ENCODE assay signal across 11 mouse cellular contexts in the genomic region with DNA sequence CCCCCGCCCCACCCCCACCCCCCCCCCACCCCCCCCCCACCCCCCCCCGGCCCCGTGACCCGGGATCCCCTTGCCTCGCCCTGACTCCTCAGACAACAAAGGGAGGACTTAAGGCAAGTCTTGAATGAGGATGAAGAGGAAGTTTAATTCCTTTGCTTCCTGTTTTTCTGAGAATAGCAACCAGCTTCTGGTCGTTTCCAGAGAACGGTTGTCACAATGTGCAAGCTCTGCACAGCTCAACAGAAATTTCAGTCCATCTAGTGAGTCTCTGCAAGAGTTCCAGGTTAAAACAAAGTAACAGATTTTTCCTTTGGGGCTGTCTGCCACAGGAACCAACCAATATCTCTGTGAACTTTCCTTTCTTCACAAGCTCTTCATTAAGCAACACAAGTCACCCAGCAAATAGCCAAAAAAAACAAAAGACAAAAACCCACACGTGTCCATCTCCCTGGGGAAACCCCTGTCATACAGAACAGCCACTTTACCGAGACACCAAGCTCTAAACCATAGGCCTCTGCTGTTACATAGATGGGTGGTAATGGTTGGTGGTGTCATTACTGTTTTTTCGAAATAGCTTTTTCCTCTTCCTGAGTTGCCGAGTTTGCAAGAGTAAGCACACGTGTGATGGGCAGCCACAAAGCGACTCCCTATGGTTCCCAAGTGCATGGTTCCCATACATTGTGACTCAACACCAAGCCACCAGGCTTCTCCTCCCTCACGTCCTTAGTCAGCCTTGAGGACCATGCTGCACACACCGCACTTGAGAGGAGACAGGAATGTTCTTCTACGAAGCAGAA. TPM values are rescaled to one million over a fixed set of nuclear protein-coding genes. Genes with fewer than 3 reads are reported as not detected.
A peak's percentile ranks its signal among the peaks of the same experiment; 100 is the strongest.
DNase-seq lines count a peak whose midpoint lies in the region; ATAC-seq lines count a peak whose summit lies in the region.
"Had no signal": no experiment of that assay in that cellular context is flagged by ENCODE, and none has a peak within 500 bp of the region (broad histone marks: within the 10 kb centered on the region; RNA-seq: fewer than 3 reads in every experiment).

No protein-coding gene starts in this region.

- peak overlapping the region; percentile 42 for H3K27ac ChIP-seq in heart, embryonic 13.5 days (replicated peaks)
- H3K27ac ChIP-seq in heart, embryonic 11.5 days (ENCODE audit: low read depth, low read length), result no peak overlapping the region
- no peak overlapping the region for H3K27ac ChIP-seq in forebrain, embryonic 13.5 days

- 67% methylated on average over 16 of the region's 16 CpGs for WGBS in heart, embryonic 13.5 days
- 65% methylated on average over 14 of the region's 16 CpGs for WGBS in heart, embryonic 11.5 days (ENCODE audit: insufficient replicate concordance)
- WGBS in forebrain, embryonic 13.5 days, result 74% methylated on average over 16 of the region's 16 CpGs

- no peak overlapping the region for H3K9ac ChIP-seq in heart, embryonic 13.5 days
- H3K9ac ChIP-seq in heart, embryonic 11.5 days (ENCODE audit: low read depth, low read length), result no peak overlapping the region
- no peak overlapping the region for H3K9ac ChIP-seq in forebrain, embryonic 13.5 days

- 0 out of 2 replicates have a peak, but pooled peaks cover 6% of the 10 kb centered on the region for H3K4me1 ChIP-seq in heart, embryonic 13.5 days
- H3K4me1 ChIP-seq in heart, embryonic 11.5 days (ENCODE audit: control insufficient read depth, insufficient read depth, low read length), result no peaks in the 10 kb centered on the region
- H3K4me1 ChIP-seq in forebrain, embryonic 13.5 days, result 0 out of 2 replicates have a peak, but pooled peaks cover 4% of the 10 kb centered on the region

- no peak overlapping the region for H3K4me3 ChIP-seq in heart, embryonic 13.5 days
- no peak overlapping the region for H3K4me3 ChIP-seq in heart, embryonic 11.5 days (ENCODE audit: low read depth, low read length)
- H3K4me3 ChIP-seq in forebrain, embryonic 13.5 days, result no peak overlapping the region
- H3K4me3 ChIP-seq: myocyte had no signal

- H3K9me3 ChIP-seq in heart, embryonic 13.5 days, result no peaks in the 10 kb centered on the region
- no peaks in the 10 kb centered on the region for H3K9me3 ChIP-seq in heart, embryonic 11.5 days (replicated peaks; ENCODE audit: control insufficient read depth, low read length)
- H3K9me3 ChIP-seq in forebrain, embryonic 13.5 days (replicated peaks), result no peaks in the 10 kb centered on the region
- H3K9me3 ChIP-seq: G1E had no signal

- no peaks in the 10 kb centered on the region for H3K36me3 ChIP-seq in heart, embryonic 13.5 days
- H3K36me3 ChIP-seq in heart, embryonic 11.5 days (ENCODE audit: control insufficient read depth, insufficient read depth, low read length), result no peaks in the 10 kb centered on the region
- no peaks in the 10 kb centered on the region for H3K36me3 ChIP-seq in forebrain, embryonic 13.5 days (ENCODE audit: poor library complexity, severe bottlenecking)
- H3K36me3 ChIP-seq: G1E had no signal

- H3K27me3 ChIP-seq in heart, embryonic 13.5 days (replicated peaks), result no peaks in the 10 kb centered on the region
- H3K27me3 ChIP-seq in heart, embryonic 11.5 days (ENCODE audit: control insufficient read depth, insufficient read depth, low read length), result no peaks in the 10 kb centered on the region
- H3K27me3 ChIP-seq in forebrain, embryonic 13.5 days, result no peaks in the 10 kb centered on the region

- peak; percentile 39 to 47 for DNase-seq in B cell, adult 2 months
- DNase-seq in lung, postnatal 10 days, result peak; percentile 14
- DNase-seq in cerebellum, postnatal 36 days, result no peak
- DNase-seq in cerebellum, adult 11 months, result no peak
- DNase-seq: spleen, adult 18-20 months had no signal

- H3K4me2 ChIP-seq in heart, embryonic 13.5 days, result no peak overlapping the region
- H3K4me2 ChIP-seq in heart, embryonic 11.5 days, result no peak overlapping the region
- no peak overlapping the region for H3K4me2 ChIP-seq in forebrain, embryonic 13.5 days

- no peak for ATAC-seq in heart, embryonic 13.5 days (ENCODE audit: extremely low read depth, insufficient number of reproducible peaks, low FRiP score, low TSS enrichment)
- ATAC-seq in heart, embryonic 11.5 days (replicated peaks; ENCODE audit: insufficient number of reproducible peaks, low FRiP score, low TSS enrichment), result no peak
- ATAC-seq in granulocyte monocyte progenitor cell, adult 5-6 weeks (replicated peaks; ENCODE audit: poor library complexity, severe bottlenecking), result peak; percentile 62
- ATAC-seq in forebrain, embryonic 13.5 days, result no peak

RNA-seq across cellular contexts. Expression of gene Rab31, which starts 42.4 kb away (rescaled TPM):
- polyA plus RNA-seq in heart, embryonic 13.5 days (2015; fragmentation: Nextera tagmentation; extraction: Ambion mirVana), result 23.9 and 27.8 TPM in 2 replicates
- 32.7 and 33.2 TPM in 2 replicates for polyA plus RNA-seq in heart, embryonic 11.5 days (2014; fragmentation: Nextera tagmentation; extraction: Ambion mirVana)
- total RNA-seq in granulocyte monocyte progenitor cell, adult 5-6 weeks (2014; fragmentation: Nextera tagmentation), result 48.3 and 56.7 TPM in 2 replicates
- 73.6 and 82.1 TPM in 2 replicates for total RNA-seq in granulocyte monocyte progenitor cell, adult 5-6 weeks (2017)
- 66.6 and 81.7 TPM in 2 replicates for polyA plus RNA-seq in forebrain, embryonic 13.5 days (2015; fragmentation: Nextera tagmentation; extraction: Ambion mirVana)

RNA-seq across cellular contexts. Expression of gene Ppp4r1, which starts 52.2 kb away (rescaled TPM):
- polyA plus RNA-seq in heart, embryonic 13.5 days (2015; fragmentation: Nextera tagmentation; extraction: Ambion mirVana), result 28.1 and 28.7 TPM in 2 replicates
- 31.4 and 36.5 TPM in 2 replicates for polyA plus RNA-seq in heart, embryonic 11.5 days (2014; fragmentation: Nextera tagmentation; extraction: Ambion mirVana)
- total RNA-seq in granulocyte monocyte progenitor cell, adult 5-6 weeks (2014; fragmentation: Nextera tagmentation), result 76.3 and 77.3 TPM in 2 replicates
- total RNA-seq in granulocyte monocyte progenitor cell, adult 5-6 weeks (2017), result 42.0 and 101 TPM in 2 replicates
- 46.5 and 50.1 TPM in 2 replicates for polyA plus RNA-seq in forebrain, embryonic 13.5 days (2015; fragmentation: Nextera tagmentation; extraction: Ambion mirVana)

Comparison
In these comparisons a context has a peak if more than half of its experiments do, and no peak if none do; other contexts are left out.
1. DNase-seq: peak in B cell, adult 2 months (2 of 2) and lung, postnatal 10 days (single experiment); none in cerebellum, postnatal 36 days (0 of 2) and cerebellum, adult 11 months (single experiment).